Mouse (Mus musculus) myocyte (in vitro differentiated cells): ENCODE results near the gene Faf1.

Experiments
- MAX ChIP-seq: IDR thresholded peaks from one replicate; pipeline ENCODE4 v1.6.1; 2011; ENCODE audit warnings: low read depth, mild to moderate bottlenecking, control low read depth
- MYOD1 ChIP-seq, 3 experiments: IDR thresholded peaks; one replicate each; pipeline ENCODE4 v1.6.1; 2011; ENCODE audit warnings: control low read depth in 2 of 3, low read depth in 2 of 3, mild to moderate bottlenecking in 2 of 3, moderate library complexity in 1 of 3; ENCODE audit not compliant: insufficient read length in 2 of 3, control insufficient read depth in 1 of 3
- POLR2A ChIP-seq: IDR thresholded peaks from one replicate; pipeline ENCODE4 v1.6.1; 2011; ENCODE audit warnings: low read depth, mild to moderate bottlenecking, control low read depth, moderate library complexity; ENCODE audit not compliant: insufficient read length
- TCF3 ChIP-seq: IDR thresholded peaks from one replicate; pipeline ENCODE4 v1.6.1; 2011; ENCODE audit warnings: low read depth, control low read depth; ENCODE audit not compliant: insufficient read length
- USF1 ChIP-seq: IDR thresholded peaks from one replicate; pipeline ENCODE4 v1.6.1; 2011; ENCODE audit warnings: low read depth, mild to moderate bottlenecking, control low read depth, moderate library complexity

GRCm38 (mm10) chr4:109760501-109760900 is 84.1 kb downstream of the Faf1 start:
- TF ChIP-seq TCF3 = no peak
- no peak for TF ChIP-seq POLR2A
- TF ChIP-seq MYOD1 (IDR thresholded peaks at IDR 0.05; ENCODE audit: control insufficient read depth in 1 of 3, insufficient read length in 2 of 3, low read depth in 2 of 3) = no peak
- TF ChIP-seq USF1 = no peak
- TF ChIP-seq MAX = no peak
